Mouse (Mus musculus) brain, embryonic 18.5 days (tissue): Measurements from ENCODE around the gene Slc10a7.

ENCODE experiments used
- DNase-seq: peaks from one replicate; pipeline ENCODE4 v3.0.0-alpha.2; 2012; ENCODE audit warnings: low read depth, low spot score

Slc10a7 gene

GRCm38 (mm10) chr8:78623972-78624371 lies 114.8 kb downstream of the Slc10a7 start:
- DNase-seq = no peak

- no peak for DNase-seq
These were observed 115.7 kb downstream of the Slc10a7 start for GRCm38 (mm10) chr8:78624738-78625442.

- no peak for DNase-seq
These were observed 117.5 kb downstream of the Slc10a7 start for GRCm38 (mm10) chr8:78626632-78627031.

- DNase-seq = no peak
These were observed 118.6 kb downstream of the Slc10a7 start for GRCm38 (mm10) chr8:78627793-78628192.

- DNase-seq = no peak
These were observed 121.4 kb downstream of the Slc10a7 start for GRCm38 (mm10) chr8:78630414-78631164.

- DNase-seq = no peak
These were observed 123.9 kb downstream of the Slc10a7 start for GRCm38 (mm10) chr8:78633012-78633411.

GRCm38 (mm10) chr8:78634018-78634417 lies 124.9 kb downstream of the Slc10a7 start:
- no peak for DNase-seq

- no peak for DNase-seq
These were observed 125.5 kb downstream of the Slc10a7 start for GRCm38 (mm10) chr8:78634523-78635240.

GRCm38 (mm10) chr8:78635241-78635771 lies 126.2 kb downstream of the Slc10a7 start:
- DNase-seq = no peak

GRCm38 (mm10) chr8:78641919-78642318 lies 132.8 kb downstream of the Slc10a7 start:
- DNase-seq = no peak

- no peak for DNase-seq
These were observed 133.2 kb downstream of the Slc10a7 start for GRCm38 (mm10) chr8:78642376-78642775.

- no peak for DNase-seq
These were observed 138.0 kb downstream of the Slc10a7 start for GRCm38 (mm10) chr8:78647000-78647656.

GRCm38 (mm10) chr8:78647846-78648245 lies 138.7 kb downstream of the Slc10a7 start:
- no peak for DNase-seq

- DNase-seq = peak; percentile 34
These were observed 139.8 kb downstream of the Slc10a7 start for GRCm38 (mm10) chr8:78648918-78649317.

GRCm38 (mm10) chr8:78651670-78652069 lies 142.5 kb downstream of the Slc10a7 start:
- DNase-seq = no peak

- DNase-seq = no peak
These were observed 146.4 kb downstream of the Slc10a7 start for GRCm38 (mm10) chr8:78655351-78656045.

- no peak for DNase-seq
These were observed 147.7 kb downstream of the Slc10a7 start for GRCm38 (mm10) chr8:78656700-78657370.

- DNase-seq = no peak
These were observed 149.0 kb downstream of the Slc10a7 start for GRCm38 (mm10) chr8:78658172-78658571.

GRCm38 (mm10) chr8:78659617-78660187 lies 150.6 kb downstream of the Slc10a7 start:
- DNase-seq = no peak

GRCm38 (mm10) chr8:78664306-78664940 lies 155.3 kb downstream of the Slc10a7 start:
- DNase-seq = no peak
